Mouse (Mus musculus): ENCODE data around the gene Spata13. TPM values are rescaled to one million over a fixed set of nuclear protein-coding genes. Genes with fewer than 3 reads are reported as not detected.

Gene Spata13
- total RNA-seq, 2 experiments from 2014 or later = 152 to 167 TPM

DNA sequence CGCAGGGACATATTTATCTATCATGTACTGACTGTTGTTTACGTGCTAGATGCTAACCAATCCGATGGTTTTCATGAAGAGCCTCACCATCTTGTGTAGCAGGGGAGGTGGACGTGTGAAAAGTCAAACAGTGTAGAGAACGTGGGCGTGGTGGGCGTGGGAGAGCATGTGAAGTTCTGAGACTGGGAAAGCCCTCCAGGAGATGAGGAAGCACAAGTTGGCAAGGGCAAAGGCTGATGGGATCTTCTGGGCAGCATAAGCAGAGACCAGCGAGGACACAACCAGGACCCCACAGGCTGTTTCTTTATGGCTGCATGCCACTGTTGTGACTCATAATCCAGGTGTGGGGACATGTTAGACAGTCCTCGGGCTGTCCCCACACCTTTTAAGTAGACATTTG is 5.4 kb downstream of the Spata13 start:
- DNase-seq = no peak

- DNase-seq = no peak
These were observed 7.3 kb downstream of the Spata13 start for GRCm38 (mm10) chr14:60641120-60641519.

GRCm38 (mm10) chr14:60642131-60642530 is 8.3 kb downstream of the Spata13 start:
- no peak for DNase-seq

DNA sequence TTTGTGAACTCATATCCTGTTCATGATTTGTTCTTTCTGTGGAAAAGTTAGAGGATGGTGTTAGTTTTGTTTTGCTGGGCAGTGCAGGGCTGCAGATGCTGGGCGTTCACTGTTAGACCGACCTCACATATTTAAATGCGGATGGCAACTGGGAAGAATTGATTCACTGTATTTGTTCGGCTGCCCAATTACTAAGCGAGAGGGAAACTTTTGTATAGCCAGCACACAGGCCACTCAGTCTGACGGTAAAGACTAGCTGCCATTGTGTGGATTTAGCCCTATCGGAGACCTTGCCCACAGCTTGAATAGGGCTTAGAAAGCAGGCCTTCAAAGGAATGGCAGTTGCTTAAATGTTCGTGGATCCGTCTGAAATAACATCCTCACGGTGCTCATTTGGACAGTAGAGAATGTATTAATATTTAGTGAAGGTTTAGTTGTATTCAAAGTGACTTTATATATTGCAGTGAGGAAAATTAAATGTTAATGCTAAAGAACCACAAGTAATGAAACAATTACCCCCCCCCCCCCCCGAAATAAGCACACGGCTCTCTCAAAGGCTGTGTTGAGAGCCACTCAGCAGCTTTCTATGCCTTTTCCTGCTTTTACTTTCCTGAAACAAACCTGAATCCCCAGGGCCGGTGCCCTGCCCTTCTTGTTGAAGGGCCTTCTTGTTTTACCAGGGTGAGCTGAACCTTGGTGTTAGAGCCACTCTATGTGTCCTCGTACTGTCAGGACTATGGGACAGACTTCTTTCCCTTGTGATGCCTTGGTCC is 9.5 kb downstream of the Spata13 start:
- no peak for DNase-seq

DNA sequence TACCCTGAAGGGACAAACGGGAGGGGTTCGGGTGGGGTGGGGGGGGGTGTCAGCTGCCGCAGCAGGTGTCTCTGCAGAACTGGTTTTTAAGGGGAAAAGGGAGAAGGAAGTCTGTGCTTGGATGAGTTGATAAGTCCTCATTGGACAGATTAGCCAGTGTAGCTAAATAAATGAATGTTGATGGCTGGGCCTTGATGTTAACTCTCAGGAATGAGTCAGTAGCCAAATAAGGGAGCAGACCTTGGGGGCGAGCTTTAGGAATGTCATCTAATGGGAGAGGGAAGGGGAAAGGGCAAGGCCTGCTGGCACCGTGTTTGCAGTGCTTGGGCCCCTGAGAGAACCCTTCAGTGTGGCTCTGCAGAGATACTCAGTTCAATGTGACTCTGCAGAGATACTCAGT is 12.6 kb downstream of the Spata13 start:
- peak; percentile 78 to 85 for DNase-seq

DNA sequence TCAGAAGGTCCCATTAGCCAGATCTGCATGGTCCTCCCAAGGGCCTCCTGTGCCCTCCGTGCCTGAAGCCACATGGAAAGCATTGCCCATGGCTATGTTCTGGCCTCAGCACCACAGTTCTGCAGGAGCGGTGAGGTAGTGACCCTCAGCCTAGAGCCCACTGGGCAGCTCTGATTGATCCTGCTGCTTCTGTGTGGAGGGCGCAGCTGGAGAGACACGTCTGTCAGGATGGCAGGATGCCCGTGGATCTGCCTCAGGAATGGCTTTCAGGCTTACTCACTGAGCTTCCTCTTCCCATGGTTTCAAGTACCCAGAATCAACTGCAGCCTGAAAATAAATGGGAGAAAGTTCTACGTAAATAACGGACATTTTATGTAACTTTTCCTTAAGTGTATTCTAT is 14.1 kb downstream of the Spata13 start:
- DNase-seq = peak; percentile 58 to 69

GRCm38 (mm10) chr14:60648956-60649355 is 15.2 kb downstream of the Spata13 start:
- no peak for DNase-seq

- DNase-seq = no peak
These were observed 19.4 kb downstream of the Spata13 start for GRCm38 (mm10) chr14:60653184-60653583.

GRCm38 (mm10) chr14:60653977-60654376 is 20.2 kb downstream of the Spata13 start:
- no peak for DNase-seq

DNA sequence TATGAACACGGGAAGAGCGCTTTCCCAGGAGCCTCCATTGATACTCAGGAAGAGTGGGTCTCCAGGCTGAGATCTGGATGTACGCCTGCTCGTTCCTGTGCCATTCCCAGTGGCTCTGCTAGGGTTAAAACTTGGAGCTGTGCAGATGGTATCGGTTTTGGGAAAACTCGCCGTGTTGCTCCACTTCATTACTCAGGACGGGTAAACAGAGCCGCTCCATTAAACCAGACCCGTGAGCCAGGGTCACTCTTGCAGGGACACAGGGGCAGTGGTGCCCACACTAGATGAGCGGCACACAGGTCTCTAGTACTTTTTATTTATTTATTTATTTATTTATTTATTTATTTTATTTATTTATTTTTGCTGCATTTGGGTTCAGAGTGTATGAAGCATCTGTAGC is 20.9 kb downstream of the Spata13 start:
- DNase-seq = no peak

GRCm38 (mm10) chr14:60655941-60656700 is 22.3 kb downstream of the Spata13 start:
- peak; percentile 83 to 84 for DNase-seq

GRCm38 (mm10) chr14:60656701-60657085 is 22.9 kb downstream of the Spata13 start:
- DNase-seq = peak; percentile 63 to 75

DNA sequence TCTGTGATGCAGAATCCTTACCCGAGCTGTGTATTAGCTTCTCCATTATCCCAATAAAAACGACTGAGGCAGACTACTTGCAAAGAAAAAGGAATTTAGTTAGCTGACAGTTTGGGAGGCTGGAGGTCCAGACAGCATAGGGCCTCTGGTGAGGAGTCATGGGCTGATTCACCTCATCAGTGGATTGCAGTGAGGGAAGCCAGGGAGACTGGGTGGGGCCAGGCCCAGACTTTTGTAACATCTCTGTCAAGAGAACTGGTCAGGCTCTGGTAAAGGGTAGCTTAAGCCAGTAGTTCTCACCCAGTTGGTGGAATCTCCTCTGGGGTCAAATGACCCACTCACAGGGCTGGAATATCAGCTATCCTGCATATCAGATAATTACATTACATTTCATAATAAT is 24.1 kb downstream of the Spata13 start:
- peak; percentile 68 to 74 for DNase-seq

- no peak for DNase-seq
These were observed 25.7 kb downstream of the Spata13 start for GRCm38 (mm10) chr14:60659498-60659897.

DNA sequence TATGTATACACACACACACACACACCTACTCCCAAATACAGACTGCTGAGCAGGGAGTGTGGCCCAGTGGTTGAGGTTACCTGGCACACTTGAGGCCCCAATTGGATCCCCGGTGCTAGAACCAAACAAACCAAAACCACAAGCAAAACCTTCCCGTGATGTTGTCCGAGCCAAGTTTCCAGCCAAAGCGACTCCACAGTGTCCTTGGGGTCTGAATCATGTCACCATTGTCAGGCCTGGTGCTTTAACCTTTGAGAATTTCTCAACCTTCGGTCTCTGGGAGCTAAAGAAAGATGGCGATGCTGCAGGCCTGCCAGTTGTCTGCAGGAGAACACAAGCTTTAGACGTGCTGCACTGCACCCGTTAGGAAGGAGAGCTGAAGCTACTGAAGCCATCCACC is 26.8 kb downstream of the Spata13 start:
- peak; percentile 58 to 70 for DNase-seq

- no peak for DNase-seq
These were observed 27.5 kb downstream of the Spata13 start for GRCm38 (mm10) chr14:60661281-60661680.

DNA sequence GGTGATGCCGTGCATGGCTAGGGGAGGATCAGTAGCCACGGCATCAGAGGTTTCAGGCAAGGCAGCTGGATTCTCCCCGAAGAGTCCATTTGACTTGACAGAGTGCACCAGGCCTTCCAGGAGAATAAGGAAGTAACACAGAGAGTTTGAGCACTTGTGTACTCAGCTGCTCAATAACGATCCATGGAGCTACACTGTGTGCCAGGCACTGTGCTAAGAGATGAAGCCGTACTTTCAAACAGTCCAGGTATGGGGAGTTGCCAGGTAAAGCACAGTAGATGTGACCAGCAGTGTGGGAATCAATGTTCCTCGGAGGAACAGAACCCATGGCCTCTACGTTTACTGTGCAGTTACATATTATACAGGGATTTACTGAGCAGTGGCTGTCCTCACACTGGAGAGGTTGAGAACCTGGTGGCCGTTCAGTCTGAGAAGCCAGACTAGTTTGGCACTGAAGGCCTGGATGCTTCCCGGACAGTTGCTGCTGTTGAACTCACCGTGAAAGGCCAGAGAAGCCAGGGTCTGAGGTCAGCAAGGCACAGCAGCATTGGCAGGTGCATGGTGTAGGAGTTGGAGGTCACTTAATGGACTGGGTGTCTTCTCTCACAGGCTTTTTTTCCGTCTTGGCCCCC is 29.6 kb downstream of the Spata13 start:
- no peak for DNase-seq

- DNase-seq = no peak
These were observed 30.8 kb downstream of the Spata13 start for GRCm38 (mm10) chr14:60664641-60665040.

DNA sequence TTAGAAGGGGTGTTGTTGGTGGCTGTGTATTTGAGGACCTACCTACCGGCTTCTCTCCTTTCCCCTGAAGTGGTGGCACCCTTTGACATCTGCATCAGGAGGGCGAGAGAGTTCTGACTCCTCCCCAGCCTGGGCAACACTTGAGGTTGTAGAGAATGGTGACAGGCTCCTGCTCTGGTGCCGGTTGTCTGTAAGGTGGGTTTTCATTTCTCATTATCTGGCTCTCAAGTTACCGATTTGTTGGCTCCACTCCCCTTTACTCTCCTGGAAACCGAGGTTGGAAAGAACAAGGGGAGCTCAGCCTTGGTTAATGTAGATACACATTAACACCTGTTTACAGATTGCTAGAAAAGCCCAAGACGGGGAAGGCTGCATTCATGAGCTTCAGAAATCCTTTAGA is 31.5 kb downstream of the Spata13 start:
- DNase-seq = no peak

DNA sequence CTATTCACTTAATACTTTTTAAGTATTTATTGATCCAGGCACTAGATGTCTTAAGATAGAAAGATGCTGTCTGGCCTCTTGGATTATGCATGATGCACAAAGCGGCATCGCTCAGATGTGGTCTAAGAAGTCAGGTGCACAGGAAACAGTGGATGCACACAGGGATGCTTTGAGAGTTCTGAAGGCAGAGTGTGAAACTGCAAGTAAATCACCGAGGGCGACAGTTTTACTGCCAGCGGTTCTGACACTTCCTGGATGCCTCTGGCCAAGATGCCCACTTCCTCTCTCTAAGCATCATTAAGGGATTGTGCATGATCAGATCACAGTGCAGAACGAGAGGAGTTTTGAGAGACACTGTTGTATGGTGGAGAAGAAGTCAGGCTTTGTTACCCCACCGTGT is 32.5 kb downstream of the Spata13 start:
- no peak for DNase-seq

- DNase-seq = no peak
These were observed 36.4 kb downstream of the Spata13 start for GRCm38 (mm10) chr14:60670191-60670590.

- DNase-seq = no peak
These were observed 37.7 kb downstream of the Spata13 start for GRCm38 (mm10) chr14:60671504-60671903.

GRCm38 (mm10) chr14:60675697-60676096 is 41.9 kb downstream of the Spata13 start:
- DNase-seq = no peak

Data from adrenal gland, postnatal 36 days (tissue).